Mouse (Mus musculus): ENCODE measurements around the gene Cipc.

The Cipc gene

DNA sequence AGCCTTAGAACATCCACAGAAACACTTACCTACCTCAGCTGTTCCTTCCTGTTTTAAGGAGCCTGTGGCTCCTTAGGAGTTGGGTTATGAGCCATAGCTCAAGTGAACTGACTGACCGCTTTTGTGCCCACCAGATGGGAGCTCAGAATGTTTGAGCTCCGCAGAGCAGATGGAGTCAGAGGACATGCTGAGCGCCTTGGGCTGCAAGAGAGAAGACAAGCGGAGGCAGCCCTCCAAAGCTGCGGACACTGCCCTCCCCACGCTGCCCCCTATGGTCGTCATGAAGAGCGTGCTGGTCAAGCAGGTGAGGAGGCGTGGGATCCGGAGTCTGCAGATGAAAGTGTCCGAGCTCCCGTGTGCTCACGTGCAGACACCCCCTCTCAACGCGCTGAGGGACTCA is 13.3 kb downstream of the Cipc start:
- no peak for DNase-seq (ENCODE audit: low read depth in 1 of 2, low spot score in 2 of 2)

DNA sequence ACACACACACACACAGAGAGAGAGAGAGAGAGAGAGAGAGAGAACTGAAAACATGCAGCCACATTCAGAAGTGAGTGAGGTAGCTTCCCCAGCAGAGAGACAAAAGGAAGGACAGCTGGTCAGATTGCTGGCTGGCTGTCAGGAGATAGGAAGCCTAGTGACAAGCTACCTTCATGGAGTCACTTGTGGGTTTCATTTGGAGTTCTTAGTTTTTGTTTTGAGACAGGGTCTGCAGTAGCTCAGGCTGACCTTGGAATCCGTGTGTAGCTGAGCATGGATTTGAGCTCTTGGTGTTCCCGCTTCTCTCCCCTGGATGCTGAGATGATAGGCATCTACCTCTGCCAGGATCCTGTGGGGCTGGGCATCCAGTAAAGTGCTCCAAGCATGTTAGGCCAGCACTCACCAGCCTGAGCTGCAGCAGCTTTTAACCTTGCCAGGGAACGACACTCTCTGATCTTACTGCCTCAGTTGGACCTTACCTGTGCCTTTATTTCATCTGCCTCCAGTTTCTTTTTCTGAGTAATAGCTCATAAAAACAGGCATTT is 14.0 kb downstream of the Cipc start:
- no peak for DNase-seq (ENCODE audit: low read depth in 1 of 2, low spot score in 2 of 2)

DNA sequence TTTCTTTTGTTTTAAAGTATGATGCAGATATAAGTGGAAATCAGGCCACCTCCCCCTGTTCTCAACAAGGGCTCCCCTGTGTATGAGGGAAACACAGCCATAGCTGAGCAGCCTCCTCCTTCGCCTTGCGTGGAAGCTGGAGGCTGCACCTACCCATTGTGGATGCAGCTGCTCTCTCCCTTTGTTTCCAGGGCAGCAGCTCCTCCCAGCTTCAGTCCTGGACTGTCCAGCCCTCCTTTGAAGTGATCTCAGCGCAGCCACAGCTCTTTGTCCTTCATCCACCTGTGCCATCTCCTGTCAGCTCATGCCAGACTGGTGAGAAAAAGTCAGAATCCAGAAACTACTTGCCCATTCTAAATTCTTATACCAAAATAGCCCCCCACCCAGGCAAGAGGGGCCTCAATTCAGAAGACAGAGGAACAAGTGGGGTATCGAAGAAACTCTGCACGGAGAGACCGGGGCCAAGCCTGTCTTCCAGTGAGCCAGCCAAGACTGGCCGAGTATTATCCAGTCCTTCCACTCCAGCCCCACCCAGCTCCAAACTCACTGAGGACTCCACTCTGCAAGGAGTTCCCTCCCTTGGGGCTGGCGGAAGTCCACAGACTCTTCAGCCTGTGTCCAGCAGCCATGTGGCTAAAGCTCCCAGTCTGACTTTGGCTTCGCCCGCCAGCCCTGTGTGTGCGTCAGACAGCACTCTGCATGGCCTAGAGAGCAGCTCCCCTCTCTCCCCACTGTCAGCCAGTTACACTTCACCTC is 14.9 kb downstream of the Cipc start:
- no peak for DNase-seq (ENCODE audit: low read depth in 1 of 2, low spot score in 2 of 2)

DNA sequence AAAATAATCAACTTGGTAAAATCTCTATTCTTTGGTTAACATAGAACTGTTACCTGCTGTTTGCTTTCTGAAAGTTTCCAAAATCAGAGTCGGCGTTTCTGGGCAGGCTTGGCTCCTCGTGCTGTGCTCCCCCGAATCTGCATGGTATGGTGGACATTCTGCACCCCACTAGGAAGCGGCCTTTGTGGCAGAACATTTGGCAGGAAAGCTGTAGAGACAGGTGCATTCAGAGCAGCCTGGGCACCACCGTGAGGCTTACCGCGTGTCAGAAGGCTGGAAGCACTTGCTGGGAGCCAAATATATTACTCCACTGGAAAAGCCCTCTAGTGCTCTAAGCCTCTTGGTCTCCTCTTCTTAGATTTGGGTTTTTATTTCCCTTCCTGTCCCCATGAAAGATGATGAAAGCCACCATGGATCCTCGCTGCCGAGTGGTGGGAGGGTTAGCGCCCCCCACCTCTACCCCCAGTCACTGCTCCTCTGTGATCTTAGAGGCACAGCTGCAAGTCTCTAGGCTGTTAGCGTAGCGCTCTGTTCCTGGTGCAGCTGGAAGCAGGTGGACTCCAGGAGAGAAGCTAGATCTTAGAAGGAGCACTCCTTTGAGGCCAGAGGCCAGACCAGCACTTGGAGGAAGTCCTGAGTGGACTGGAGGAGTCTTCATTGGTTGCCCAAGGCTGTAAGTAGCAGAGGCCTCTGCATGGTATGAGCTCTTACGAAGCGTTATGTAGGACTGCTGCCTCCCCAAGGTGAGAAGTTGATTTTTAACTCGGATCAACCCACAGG is 17.6 kb downstream of the Cipc start:
- no peak for DNase-seq (ENCODE audit: low read depth in 1 of 2, low spot score in 2 of 2)

DNA sequence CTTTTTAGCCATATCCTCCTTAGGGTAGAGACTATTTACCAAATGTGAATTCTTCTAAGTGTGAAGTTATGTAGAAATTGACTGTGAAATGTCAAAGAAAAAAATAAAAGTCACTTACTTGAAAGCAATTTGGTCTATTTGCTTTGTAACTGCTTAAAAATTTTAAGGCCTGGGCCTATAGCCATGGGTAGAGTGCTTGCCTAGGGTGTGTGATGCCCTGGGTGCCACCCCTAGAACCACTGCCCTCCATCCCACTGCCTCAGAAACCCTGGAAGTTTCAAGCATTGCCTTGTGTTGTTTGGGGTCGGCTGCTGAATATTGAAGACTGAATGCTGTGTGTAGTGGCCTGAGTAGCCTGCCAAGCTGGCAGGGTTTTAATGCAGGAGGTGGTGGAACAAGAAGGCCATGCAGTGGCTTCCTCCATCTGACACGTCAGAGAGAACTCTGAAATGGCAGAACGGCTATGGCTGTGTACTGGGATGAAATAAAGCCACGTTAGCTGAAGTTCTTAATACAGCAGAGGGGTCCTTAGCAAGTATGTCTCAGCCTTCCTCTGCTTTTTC is 18.5 kb downstream of the Cipc start:
- DNase-seq (ENCODE audit: low read depth in 1 of 2, low spot score in 2 of 2), result no peak

DNA sequence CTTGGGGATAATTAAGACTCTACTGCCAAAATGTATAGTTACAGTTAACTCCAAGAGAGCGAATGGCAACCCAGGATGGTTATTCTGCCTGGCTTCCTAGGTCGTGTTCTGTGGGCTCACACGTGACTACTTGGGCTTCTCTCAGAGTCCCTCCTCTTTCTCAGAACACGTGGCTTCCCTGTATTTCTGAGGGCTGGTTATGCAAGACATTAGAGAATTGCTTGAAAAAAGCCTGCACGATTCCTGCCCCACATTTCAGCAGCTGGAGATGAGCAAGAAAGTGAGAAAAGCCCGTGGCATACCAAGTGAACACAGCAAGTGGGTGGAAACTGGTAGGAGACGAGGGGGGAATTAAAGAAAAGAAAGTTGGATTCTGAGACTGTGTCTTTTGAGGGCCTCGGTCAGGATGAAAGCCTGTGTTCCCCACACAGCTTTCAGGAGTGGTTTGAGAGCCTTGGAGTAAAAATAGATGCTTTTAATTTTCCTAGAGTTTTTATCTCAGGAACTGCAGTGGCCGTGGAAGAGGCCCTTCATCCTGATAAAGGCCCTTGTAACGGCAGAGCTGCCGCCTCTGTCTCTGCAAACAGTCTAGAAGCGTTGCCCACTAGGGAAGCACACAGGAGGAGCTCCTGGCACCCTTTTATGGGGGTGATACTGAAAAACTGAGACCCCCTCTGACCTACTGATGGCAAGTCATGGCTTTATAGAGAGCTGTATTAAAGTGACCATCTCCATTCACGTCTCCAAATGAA is 21.8 kb downstream of the Cipc start:
- DNase-seq (ENCODE audit: low read depth in 1 of 2, low spot score in 2 of 2), result no peak

DNA sequence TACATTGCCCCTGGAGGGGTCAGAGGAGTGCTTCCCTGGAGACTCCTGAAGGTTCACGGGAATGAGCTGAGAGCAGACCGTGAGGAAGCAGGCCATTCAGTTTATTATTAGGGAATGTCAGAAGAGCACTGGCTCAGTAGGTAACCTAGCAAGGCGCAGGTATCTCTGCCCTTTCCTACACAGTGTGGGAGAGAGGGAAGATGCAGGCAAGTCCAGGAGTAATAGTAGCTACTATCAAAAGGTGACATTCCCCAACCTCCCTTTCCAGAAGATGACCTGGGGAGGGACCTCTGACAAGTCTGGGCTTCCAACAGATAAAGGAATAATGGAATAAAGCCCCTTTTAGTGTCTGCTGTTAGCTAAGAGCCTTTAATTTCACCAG is 22.4 kb downstream of the Cipc start:
- no peak for DNase-seq (ENCODE audit: low read depth in 1 of 2, low spot score in 2 of 2)

DNA sequence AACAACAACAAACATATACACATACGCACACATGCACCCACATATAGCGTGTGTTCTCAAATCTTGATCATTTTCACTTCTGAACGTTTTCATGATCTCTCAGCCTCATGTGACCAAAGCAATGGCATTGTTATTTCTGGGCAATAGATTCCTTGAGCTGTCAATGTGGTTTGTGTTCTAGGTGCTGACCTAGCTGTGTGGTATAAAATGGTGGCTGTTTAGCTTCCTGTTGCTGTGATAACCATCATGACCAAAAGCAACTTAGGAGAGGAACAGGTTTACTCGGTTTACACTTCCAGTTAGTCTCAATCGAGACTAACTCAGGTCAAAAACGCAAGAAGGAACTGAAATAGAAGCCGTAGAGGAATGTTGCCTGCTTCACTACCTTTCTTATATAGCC is 24.2 kb downstream of the Cipc start:
- no peak for DNase-seq (ENCODE audit: low read depth in 1 of 2, low spot score in 2 of 2)

DNA sequence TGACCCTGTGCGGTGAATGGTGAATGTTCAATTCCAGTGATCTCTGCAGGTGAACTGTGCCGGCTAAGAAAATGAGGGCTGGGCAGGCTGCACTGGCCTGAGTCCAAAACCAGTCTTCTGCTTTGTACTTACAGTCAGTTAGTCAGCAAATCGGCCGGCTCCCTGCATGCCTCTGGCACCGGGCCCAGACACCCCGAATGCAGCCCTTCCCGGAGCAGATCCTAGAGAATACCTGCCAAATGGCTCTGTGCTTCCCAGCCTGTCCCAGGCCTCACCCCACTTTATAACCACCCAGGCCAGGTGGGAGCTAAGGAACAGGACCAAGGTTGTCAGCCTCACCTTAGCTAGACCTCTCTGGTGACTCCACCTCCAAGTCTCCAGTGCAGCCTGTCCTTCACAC is 26.4 kb downstream of the Cipc start:
- no peak for DNase-seq (ENCODE audit: low read depth in 1 of 2, low spot score in 2 of 2)

DNA sequence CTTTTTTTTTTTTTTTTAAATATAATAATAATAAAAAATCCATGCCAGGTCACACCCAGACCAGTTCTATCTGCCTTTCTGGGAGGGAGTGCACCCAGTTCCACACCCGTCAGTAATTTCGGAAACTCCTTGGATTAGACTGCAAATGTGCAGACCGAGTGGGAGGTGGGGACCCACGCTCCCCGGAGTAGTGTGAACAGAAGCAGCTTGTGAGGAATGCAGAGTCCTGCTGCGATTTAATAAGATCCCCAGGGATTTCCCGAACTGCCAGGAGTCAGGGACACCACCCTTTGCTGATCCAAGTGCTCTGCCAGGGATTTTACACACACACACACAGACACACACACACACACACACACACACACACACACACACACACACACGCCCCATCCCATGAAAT is 26.9 kb downstream of the Cipc start:
- DNase-seq (ENCODE audit: low read depth in 1 of 2, low spot score in 2 of 2), result no peak

DNA sequence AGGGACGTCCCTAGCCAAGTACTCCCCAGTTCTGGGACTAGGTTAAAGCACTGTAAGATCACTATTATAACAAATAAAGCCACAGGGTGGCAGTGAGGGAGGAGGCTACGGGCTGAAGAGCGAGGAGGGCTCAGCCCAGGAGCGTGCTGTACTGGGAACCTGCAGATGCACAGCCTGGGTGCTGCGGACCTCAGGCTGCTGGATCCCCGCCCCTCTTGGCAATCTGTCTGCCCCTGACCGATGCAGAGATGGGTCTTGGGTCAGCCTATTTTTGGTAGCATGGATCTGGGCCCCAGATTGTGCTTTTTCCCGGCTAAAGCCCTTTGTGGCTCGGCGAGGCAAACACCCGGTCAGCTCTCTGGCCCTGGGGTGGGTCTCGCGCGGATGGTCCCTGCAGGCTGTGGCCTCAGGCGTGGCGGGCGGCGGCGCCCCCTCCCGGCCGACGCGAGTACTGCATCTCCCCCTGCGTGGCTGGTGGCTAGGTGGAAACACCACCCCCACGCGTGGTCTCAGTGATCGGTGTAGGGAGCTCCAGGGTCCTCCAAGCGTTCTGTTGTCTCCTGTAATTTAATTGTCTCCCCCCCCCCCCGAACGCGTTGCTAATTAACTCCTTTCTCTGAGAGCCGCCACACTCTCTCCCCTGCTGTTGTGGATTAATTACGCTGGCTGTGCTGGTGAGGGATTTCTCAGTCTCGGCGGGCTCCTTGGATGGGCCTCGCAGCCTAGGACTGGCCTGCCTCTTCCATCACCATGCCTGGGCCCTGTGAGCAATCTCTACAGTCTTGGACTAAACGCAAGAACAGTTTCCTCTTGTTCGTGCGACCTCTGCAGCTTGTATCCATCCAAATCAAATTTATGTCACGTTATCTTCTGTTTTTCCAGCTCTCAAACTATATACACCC is 27.8 kb downstream of the Cipc start:
- DNase-seq (ENCODE audit: low read depth in 1 of 2, low spot score in 2 of 2), result no peak

DNA sequence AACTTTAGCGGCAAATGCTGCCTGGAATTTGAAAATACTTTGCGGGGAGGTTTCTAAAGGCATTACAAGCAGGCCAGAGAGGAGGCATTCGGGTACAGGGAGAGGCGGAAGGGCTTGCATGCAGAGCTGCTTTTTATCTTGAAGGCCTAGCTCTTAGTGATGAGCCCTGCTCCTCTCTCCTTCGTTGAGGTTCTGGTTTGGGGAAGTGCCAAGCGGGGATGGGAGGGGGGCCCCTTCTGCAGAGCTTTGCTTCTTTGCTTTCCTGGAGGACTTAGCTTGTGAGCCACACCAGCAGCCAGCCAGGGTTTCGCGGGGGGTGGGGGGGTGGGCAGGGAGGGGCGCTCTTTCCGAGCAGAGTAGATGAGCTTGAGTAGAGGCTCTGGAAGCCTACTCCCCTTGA is 28.9 kb downstream of the Cipc start:
- no peak for DNase-seq (ENCODE audit: low read depth in 1 of 2, low spot score in 2 of 2)

DNA sequence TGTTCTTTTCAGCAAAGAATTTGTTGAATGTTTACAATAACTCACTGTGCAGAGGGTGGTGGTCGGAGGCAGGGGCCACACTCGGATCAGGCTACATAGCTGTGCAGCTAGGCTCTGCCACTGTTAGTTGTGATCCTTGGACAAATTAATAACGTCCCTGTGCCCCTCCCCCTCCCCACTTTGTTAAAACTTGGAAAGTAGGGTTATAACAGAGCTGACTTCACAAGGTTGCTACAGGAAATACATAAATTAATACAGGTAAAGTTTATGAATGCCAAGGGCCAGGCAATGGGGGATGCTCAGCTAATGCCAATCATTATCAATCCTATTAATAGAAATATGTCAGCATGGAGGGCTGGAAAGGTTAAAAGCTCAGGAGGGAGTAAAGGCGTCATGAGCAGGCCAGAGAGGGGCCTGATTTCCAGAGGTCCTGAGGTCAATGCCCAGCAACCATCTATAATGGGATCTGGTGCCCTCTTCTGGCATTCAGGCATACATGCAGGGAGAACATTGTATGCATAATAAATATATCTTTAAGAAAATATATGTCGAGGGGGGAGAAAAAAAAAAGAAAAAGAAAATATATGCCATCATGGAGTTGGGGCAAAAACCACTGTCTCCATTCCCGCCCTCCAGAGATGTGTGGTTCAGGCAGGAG is 29.8 kb downstream of the Cipc start:
- DNase-seq (ENCODE audit: low read depth in 1 of 2, low spot score in 2 of 2), result no peak

DNA sequence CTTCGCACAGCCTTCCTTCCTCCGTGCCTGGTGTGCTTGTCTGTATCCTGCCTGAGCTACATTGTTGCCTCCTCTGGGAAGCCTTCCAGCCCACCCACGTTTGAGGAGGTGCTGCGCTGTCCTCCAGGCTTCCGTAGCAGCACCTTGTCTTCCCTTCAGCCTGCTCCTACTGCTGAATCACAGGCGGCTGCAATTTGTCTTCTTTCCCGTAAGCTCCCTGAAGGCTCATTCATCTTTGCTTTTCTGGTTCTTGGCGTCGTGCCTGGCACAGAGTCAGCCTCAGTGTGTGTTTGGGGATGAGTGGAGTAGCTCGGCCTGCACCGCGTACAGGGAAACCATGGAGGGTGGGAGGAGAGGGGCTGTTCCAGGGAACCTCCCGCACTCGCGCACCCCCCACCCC is 31.0 kb downstream of the Cipc start:
- no peak for DNase-seq (ENCODE audit: low read depth in 1 of 2, low spot score in 2 of 2)

DNA sequence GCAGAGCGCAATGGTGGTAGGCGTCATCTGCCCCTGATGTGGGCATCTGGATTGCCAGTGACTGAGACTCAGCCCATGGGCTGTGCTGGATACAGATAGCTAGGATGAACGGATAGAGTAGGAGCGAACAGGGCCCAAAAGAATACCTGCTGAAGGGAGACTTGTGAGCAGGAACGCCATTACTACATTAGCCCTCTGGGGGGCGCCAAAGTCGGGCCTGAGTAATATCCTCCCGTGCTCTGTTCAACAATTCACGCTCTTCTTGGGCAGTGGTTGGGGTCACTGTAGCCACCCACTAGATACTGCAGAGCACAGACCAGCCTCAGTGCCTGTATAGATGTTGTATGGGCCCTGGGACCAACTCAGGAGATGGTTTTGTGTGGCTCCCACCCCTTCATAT is 34.3 kb downstream of the Cipc start:
- DNase-seq (ENCODE audit: low read depth in 1 of 2, low spot score in 2 of 2), result no peak

DNA sequence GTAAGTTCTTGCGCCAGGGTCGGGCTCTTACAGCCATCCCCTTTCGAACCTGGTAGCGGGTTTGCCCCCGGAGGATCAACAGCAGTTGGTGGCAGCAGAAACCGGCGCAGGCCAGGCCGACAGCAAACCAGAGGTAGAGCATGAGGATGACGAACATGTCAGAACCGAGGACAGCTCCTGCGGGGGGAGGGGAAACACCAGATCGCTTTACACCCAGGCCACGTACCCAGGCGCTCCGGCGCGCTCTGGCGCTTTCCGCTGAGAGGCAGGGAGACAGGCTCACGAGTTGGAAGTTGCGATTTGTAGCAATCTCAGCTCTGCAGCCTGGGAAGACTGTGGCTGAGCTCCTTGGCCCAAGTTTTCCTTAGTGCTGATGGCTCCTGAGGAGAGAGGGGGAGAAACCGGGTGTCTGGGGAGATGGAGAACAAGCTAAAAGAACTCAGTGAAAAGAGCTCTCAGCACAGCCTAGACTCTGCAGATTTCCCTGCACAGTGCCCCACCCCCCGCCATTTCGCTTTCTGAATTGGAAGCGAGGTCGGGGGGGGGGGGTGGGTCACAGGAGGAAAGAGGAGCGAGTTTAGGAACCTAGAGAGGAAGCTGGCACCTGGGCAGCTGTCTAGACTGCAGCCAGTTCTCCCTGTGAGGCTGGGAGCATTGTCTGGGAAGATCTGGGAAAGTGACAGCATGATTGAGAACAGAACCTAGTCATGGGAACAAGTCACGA is 36.8 kb downstream of the Cipc start:
- no peak for DNase-seq (ENCODE audit: low read depth in 1 of 2, low spot score in 2 of 2)

DNA sequence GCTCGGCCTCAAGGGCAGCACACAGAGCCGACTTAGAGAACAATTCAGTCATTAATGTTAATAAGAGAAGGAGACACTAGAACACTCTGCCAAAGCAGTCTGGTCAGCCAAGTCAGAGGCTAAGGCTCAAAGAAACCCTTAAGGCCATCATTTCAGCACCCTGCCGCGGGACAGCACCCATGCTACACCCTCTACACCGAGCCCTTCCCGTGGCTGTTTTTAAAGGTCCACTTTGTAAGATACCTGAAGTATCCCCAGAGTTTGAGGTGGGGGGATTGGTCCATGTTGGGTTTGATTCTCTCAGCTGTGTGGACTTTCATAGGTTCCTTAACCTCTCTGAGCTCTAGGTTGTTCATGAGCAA is 37.3 kb downstream of the Cipc start:
- DNase-seq (ENCODE audit: low read depth in 1 of 2, low spot score in 2 of 2), result no peak

DNA sequence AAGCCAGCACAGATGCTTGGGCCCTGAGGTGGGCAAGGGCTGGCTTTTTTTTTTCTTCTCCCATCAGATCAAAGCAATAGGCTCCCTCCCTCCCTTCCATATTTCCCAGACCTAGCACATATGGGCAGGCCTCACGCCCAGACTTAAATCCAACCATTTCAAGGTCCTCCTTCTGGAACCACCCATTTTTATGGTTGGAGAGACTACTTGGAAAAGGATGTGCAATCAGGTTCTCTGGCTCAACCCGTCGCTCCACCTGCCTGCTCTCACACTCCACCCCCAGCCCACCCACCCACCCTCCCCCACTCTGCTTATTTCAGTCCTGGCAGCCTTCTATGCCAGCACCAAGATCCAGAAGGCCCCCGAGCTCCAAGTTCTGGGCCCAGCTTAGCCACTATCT is 39.7 kb downstream of the Cipc start:
- DNase-seq (ENCODE audit: low read depth in 1 of 2, low spot score in 2 of 2), result no peak

DNA sequence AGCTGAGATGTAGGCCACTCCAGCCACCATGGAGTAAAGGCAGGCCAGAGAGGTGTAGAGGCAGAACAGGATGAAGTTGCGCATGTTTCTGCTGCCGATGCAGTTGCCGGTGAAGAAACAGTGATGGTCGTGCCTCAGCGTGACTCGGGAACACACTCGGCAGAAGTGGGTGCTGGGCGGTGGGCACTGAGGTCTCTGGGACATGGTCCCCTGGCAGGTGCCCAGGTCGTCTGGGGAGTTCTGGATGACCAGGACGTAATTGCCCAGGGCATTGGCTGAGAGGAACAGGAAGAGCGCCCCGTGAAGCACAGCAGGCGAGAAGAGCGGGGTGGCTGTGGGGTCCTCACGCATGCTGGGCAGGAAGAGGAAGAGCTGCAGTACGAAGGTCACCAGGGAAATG is 41.4 kb downstream of the Cipc start:
- DNase-seq (ENCODE audit: low read depth in 1 of 2, low spot score in 2 of 2), result no peak
